Comparison of ENCODE assay signal across 8 mouse cellular contexts in genomic region chr9:21248326-21248725, GRCm38 (mm10). TPM values are rescaled to one million over a fixed set of nuclear protein-coding genes. Genes with fewer than 3 reads are reported as not detected.
DNase-seq lines count a peak whose midpoint lies in the region; ATAC-seq and TF ChIP-seq lines count a peak whose summit lies in the region.

TSS of gene S1pr5 (minus strand) at chr9:21248443.

- H3K4me3 ChIP-seq in intestine, embryonic 15.5 days (replicated peaks) = peak within 1 kb of the TSS; percentile 20
- H3K4me3 ChIP-seq in liver, adult 2 months (ENCODE audit: insufficient read depth, low read depth, low read length) = peak within 1 kb of the TSS; percentile 53
- no peak within 1 kb of the TSS for H3K4me3 ChIP-seq in midbrain, postnatal 0 days (ENCODE audit: low read depth, low read length)

- ATAC-seq in intestine, embryonic 15.5 days = no peak
- ATAC-seq in midbrain, postnatal 0 days (ENCODE audit: low FRiP score) = no peak

- H3K36me3 ChIP-seq in intestine, embryonic 15.5 days = no peaks in the 10 kb centered on the region
- no peaks in the 10 kb centered on the region for H3K36me3 ChIP-seq in liver, adult 2 months (ENCODE audit: control insufficient read depth, insufficient read depth, low read length)
- no peaks in the 10 kb centered on the region for H3K36me3 ChIP-seq in midbrain, postnatal 0 days (ENCODE audit: insufficient read depth, low read length)

- no peaks in the 10 kb centered on the region for H3K79me2 ChIP-seq in liver, adult 2 months (ENCODE audit: control insufficient read depth, insufficient read depth, low read length)

- TF ChIP-seq CTCF in liver, adult 2 months (IDR thresholded peaks at IDR 0.05; ENCODE audit: low read depth, low read length) = no peak
- TF ChIP-seq CTCF in midbrain, postnatal 0 days (IDR thresholded peaks at IDR 0.05) = no peak

- H3K9me3 ChIP-seq in intestine, embryonic 15.5 days = no peaks in the 10 kb centered on the region
- H3K9me3 ChIP-seq in midbrain, postnatal 0 days (ENCODE audit: low read length) = no peaks in the 10 kb centered on the region

- H3K4me2 ChIP-seq in intestine, embryonic 15.5 days (replicated peaks) = peak within 1 kb of the TSS; percentile 55
- H3K4me2 ChIP-seq in midbrain, postnatal 0 days (ENCODE audit: low read depth, low read length, poor library complexity, severe bottlenecking) = peak within 1 kb of the TSS; percentile 26; the same call in 1 of the 2 replicates

- WGBS in intestine, embryonic 15.5 days = 2% methylated on average over 30 of the region's 30 CpGs
- 2% methylated on average over 30 of the region's 30 CpGs for WGBS in liver, adult 2 months
- WGBS in midbrain, postnatal 0 days = 1% methylated on average over 26 of the region's 30 CpGs

- no peak within 1 kb of the TSS for H3K27ac ChIP-seq in intestine, embryonic 15.5 days
- H3K27ac ChIP-seq in liver, adult 2 months (replicated peaks; ENCODE audit: insufficient read depth, low read depth, low read length) = peak within 1 kb of the TSS; percentile 73
- H3K27ac ChIP-seq in midbrain, postnatal 0 days (ENCODE audit: low read depth, low read length) = no peak within 1 kb of the TSS

- H3K4me1 ChIP-seq in intestine, embryonic 15.5 days (replicated peaks) = peaks cover 25% of the 10 kb centered on the region
- H3K4me1 ChIP-seq in liver, adult 2 months (ENCODE audit: control insufficient read depth, insufficient read depth, low read length) = peaks cover 26% of the 10 kb centered on the region
- H3K4me1 ChIP-seq in midbrain, postnatal 0 days (ENCODE audit: insufficient read depth, low read length) = peaks cover 6% of the 10 kb centered on the region; the same call in 1 of the 2 replicates

- H3K9ac ChIP-seq in intestine, embryonic 15.5 days = peak within 1 kb of the TSS; percentile 6; the same call in 1 of the 2 replicates
- peak within 1 kb of the TSS; percentile 69 for H3K9ac ChIP-seq in liver, adult 2 months (ENCODE audit: low read depth, low read length)
- no peak within 1 kb of the TSS for H3K9ac ChIP-seq in midbrain, postnatal 0 days (replicated peaks; ENCODE audit: low read length, poor library complexity, severe bottlenecking)

- H3K27me3 ChIP-seq in intestine, embryonic 15.5 days (replicated peaks) = peaks cover 90% of the 10 kb centered on the region
- H3K27me3 ChIP-seq in liver, adult 2 months (ENCODE audit: control insufficient read depth, insufficient read depth, low read length) = peaks cover 7% of the 10 kb centered on the region
- peaks cover 55% of the 10 kb centered on the region for H3K27me3 ChIP-seq in midbrain, postnatal 0 days (ENCODE audit: insufficient read depth, low read length)

- peak; percentile 16; the same call in 1 of the 2 replicates for TF ChIP-seq POLR2A in liver, adult 2 months (IDR thresholded peaks at IDR 0.05; ENCODE audit: extremely low read depth, insufficient read depth, low read length)

- DNase-seq in adrenal gland, adult 2 months = peak; percentile 74
- no peak for DNase-seq in adrenal gland, postnatal 4 days (ENCODE audit: low spot score in 2 of 2)
- DNase-seq in thymus, postnatal 4 days = peak; percentile 44
- no peak for DNase-seq in thymus, postnatal 36 days
- peak; percentile 80 for DNase-seq in liver, adult 2 months (ENCODE audit: extremely low read depth, low read depth, low spot score)
- DNase-seq in midbrain, postnatal 0 days (ENCODE audit: low spot score) = no peak
- DNase-seq in ovary, adult 18-20 months (ENCODE audit: low spot score) = no peak

RNA-seq across cellular contexts. Expression of gene S1pr5, which starts in this region (rescaled TPM):
- 1 to 10 TPM in 1 of 2 experiments, under 1 TPM in 1; 0.66 to 1.9 TPM for total RNA-seq in adrenal gland, adult 2 months (2021)
- polyA plus RNA-seq in adrenal gland, adult 2 months (2012; rRNA removed) = 1.2 and 1.4 TPM in 2 replicates
- under 1 TPM; 0.20 to 0.28 TPM for total RNA-seq in adrenal gland, postnatal 4 days (2021)
- not detected in 2 replicates for polyA plus RNA-seq in intestine, embryonic 15.5 days (2015; fragmentation: Nextera tagmentation; extraction: Ambion mirVana)
- 3.3 and 4.1 TPM in 2 replicates for total RNA-seq in liver, adult 2 months (2014; rRNA removed)
- polyA plus RNA-seq in liver, adult 2 months (2012; rRNA removed) = 5.3 and 9.9 TPM in 2 replicates
- total RNA-seq in midbrain, postnatal 0 days (2014; rRNA removed) = 4.2 and 5.2 TPM in 2 replicates
- polyA plus RNA-seq in midbrain, postnatal 0 days (2015; fragmentation: Nextera tagmentation; extraction: Ambion mirVana) = 2.7 and 2.9 TPM in 2 replicates

Comparison
In these comparisons a context has a peak if more than half of its experiments do, and no peak if none do; other contexts are left out.
1. DNase-seq: peak in adrenal gland, adult 2 months (single experiment), thymus, postnatal 4 days (single experiment) and liver, adult 2 months (single experiment); none in adrenal gland, postnatal 4 days (0 of 2), thymus, postnatal 36 days (0 of 2), midbrain, postnatal 0 days (single experiment) and ovary, adult 18-20 months (single experiment).